Mouse (Mus musculus): Measurements from ENCODE around the gene Cyp2d9. TPM values are rescaled to one million over a fixed set of nuclear protein-coding genes. Genes with fewer than 3 reads are reported as not detected.
"Not testable (repeated sequence)": the region's sequence is repeated elsewhere in the genome, so short reads cannot be mapped to it uniquely, and the experiment has no call there.

Cyp2d9 gene
- polyA plus RNA-seq, 1 experiment = not detected

DNA sequence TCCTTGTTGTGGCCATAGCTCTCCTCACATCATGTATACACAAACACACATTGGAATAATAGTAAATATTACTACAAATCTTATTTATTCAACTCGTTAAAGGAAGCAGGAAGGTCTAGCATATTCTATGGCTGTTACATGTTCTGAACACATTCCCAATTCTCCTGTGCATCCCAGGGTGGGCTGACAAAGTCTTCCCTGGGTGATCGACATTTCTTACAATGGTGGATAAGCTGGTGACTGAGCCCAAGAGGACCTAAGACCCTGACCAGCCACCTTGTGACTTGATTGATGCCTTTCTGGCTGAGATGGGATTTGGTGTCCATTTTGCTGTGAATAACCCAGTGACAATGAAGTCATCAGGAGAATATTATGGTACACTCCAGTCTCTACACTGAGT is 2.4 kb downstream of the Cyp2d9 start:
- H3K4me3 ChIP-seq (ENCODE audit: low read depth, low read length) = no peak overlapping the region
- H3K27me3 ChIP-seq (ENCODE audit: control insufficient read depth, insufficient read depth, low read length, poor library complexity, severe bottlenecking) = no peaks in the 10 kb centered on the region
- TF ChIP-seq EP300 (IDR thresholded peaks at IDR 0.05; ENCODE audit: insufficient read depth, low read depth, low read length) (no peak), CTCF (IDR thresholded peaks at IDR 0.05; ENCODE audit: low read depth, low read length) (no peak), POLR2A (IDR thresholded peaks at IDR 0.05; ENCODE audit: insufficient read depth, low read length) (no peak)
- H3K4me1 ChIP-seq (ENCODE audit: control insufficient read depth, insufficient read depth, low read length) = no peaks in the 10 kb centered on the region
- no peak overlapping the region for H3K9ac ChIP-seq (ENCODE audit: low read depth, poor library complexity, severe bottlenecking)
- H3K27ac ChIP-seq (ENCODE audit: insufficient read depth, low read length) = no peak overlapping the region
- peaks cover 7% of the 10 kb centered on the region; the same call in 1 of the 2 replicates for H3K9me3 ChIP-seq (replicated peaks; ENCODE audit: control insufficient read depth, insufficient read depth, low read length, poor library complexity, severe bottlenecking)
- no peaks in the 10 kb centered on the region for H3K36me3 ChIP-seq (ENCODE audit: control insufficient read depth, insufficient read depth, low read length, poor library complexity, severe bottlenecking)

DNA sequence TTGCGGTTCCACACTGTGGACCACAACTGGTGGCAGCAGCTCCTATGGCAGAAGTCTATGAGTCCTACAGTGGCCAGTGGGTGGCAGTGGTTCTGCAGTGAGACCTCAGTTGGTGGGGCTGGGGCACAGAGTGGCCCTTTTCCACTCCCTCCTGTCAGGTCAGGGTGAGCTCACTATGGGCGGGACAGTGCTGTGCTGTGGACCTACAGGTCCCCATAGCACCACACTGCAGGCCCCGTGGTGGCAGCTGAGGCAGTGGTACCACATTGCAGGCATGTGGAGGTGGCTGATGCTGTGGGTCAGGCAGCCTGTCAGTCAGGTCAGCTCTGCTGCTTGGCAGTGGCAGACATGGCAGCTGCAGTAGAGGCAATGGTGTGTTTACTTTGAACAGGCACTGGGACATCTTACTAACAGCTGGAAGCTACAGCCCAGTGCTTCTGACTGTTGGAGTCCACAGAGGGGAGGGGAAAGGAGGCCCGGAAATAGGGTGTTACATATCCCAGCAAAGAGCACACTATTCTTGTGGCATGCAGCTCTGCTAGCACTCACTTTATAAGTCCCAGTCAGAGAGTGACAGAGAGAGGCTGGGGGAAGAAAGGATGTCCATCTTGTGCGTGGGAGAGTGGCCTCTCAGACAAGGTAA is 4.9 kb downstream of the Cyp2d9 start:
- no peak overlapping the region for H3K27ac ChIP-seq (ENCODE audit: insufficient read depth, low read length)
- no peak for TF ChIP-seq EP300 (IDR thresholded peaks at IDR 0.05; ENCODE audit: insufficient read depth, low read depth, low read length)
- TF ChIP-seq CTCF (IDR thresholded peaks at IDR 0.05; ENCODE audit: low read depth, low read length) = no peak
- TF ChIP-seq POLR2A (IDR thresholded peaks at IDR 0.05; ENCODE audit: insufficient read depth, low read length) = no peak
- H3K4me1 ChIP-seq (ENCODE audit: control insufficient read depth, insufficient read depth, low read length) = no peaks in the 10 kb centered on the region
- no peaks in the 10 kb centered on the region for H3K27me3 ChIP-seq (ENCODE audit: control insufficient read depth, insufficient read depth, low read length, poor library complexity, severe bottlenecking)
- no peaks in the 10 kb centered on the region for H3K9me3 ChIP-seq (replicated peaks; ENCODE audit: control insufficient read depth, insufficient read depth, low read length, poor library complexity, severe bottlenecking)
- H3K9ac ChIP-seq (ENCODE audit: low read depth, poor library complexity, severe bottlenecking) = no peak overlapping the region
- H3K36me3 ChIP-seq (ENCODE audit: control insufficient read depth, insufficient read depth, low read length, poor library complexity, severe bottlenecking) = no peaks in the 10 kb centered on the region
- no peak overlapping the region for H3K4me3 ChIP-seq (ENCODE audit: low read depth, low read length)

DNA sequence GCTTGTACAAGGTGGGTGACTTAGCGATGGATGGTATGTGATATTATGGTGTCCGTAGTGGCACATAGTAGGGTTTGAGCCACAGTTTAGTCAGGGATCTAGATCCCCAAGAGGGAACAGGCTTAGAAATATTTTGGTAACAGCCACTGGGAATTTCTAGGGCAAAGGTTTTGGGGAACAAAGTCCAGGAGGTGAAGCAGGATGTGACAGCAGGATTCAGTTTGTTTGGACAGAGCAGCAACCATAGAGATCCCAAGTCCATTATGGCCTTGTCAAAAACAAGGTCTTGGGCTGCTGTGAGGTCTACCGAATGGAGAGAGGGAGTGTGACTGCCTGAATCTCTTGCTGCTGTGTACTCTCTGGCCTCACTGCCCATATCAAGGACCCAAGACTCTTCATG is 10.4 kb downstream of the Cyp2d9 start:
- no peak for TF ChIP-seq POLR2A (IDR thresholded peaks at IDR 0.05; ENCODE audit: insufficient read depth, low read length)
- TF ChIP-seq CTCF (IDR thresholded peaks at IDR 0.05; ENCODE audit: low read depth, low read length) = no peak
- no peaks in the 10 kb centered on the region for H3K27me3 ChIP-seq (ENCODE audit: control insufficient read depth, insufficient read depth, low read length, poor library complexity, severe bottlenecking)
- H3K36me3 ChIP-seq (ENCODE audit: control insufficient read depth, insufficient read depth, low read length, poor library complexity, severe bottlenecking) = no peaks in the 10 kb centered on the region
- H3K4me3 ChIP-seq (ENCODE audit: low read depth, low read length) = no peak overlapping the region
- H3K27ac ChIP-seq (ENCODE audit: insufficient read depth, low read length) = no peak overlapping the region
- H3K9me3 ChIP-seq (replicated peaks; ENCODE audit: control insufficient read depth, insufficient read depth, low read length, poor library complexity, severe bottlenecking) = no peaks in the 10 kb centered on the region
- no peaks in the 10 kb centered on the region for H3K4me1 ChIP-seq (ENCODE audit: control insufficient read depth, insufficient read depth, low read length)
- H3K9ac ChIP-seq (ENCODE audit: low read depth, poor library complexity, severe bottlenecking) = no peak overlapping the region

DNA sequence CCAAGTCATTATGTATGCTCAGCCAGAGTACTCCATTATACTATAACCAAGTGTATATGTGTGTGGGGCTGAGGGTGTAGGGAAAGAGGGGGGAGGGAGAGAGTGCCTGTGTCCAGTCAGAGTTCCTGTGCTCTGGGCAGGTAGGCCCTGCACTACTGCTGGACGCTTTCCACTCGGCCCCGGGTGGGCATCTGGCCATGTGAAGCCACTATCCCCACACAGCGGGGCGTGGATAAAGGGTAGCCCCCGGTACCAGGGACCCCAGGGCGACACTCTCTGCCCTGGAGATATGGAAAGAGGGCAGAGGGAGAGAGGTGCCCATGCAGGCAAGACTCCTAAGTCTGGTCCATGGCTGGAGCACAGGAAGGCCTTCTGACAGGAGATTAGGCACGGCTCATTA is 12.0 kb downstream of the Cyp2d9 start:
- H3K27ac ChIP-seq (ENCODE audit: insufficient read depth, low read length) = no peak overlapping the region
- TF ChIP-seq EP300 (IDR thresholded peaks at IDR 0.05; ENCODE audit: insufficient read depth, low read depth, low read length) (no peak), CTCF (IDR thresholded peaks at IDR 0.05; ENCODE audit: low read depth, low read length) (no peak), POLR2A (IDR thresholded peaks at IDR 0.05; ENCODE audit: insufficient read depth, low read length) (no peak)
- no peaks in the 10 kb centered on the region for H3K9me3 ChIP-seq (replicated peaks; ENCODE audit: control insufficient read depth, insufficient read depth, low read length, poor library complexity, severe bottlenecking)
- H3K36me3 ChIP-seq (ENCODE audit: control insufficient read depth, insufficient read depth, low read length, poor library complexity, severe bottlenecking) = no peaks in the 10 kb centered on the region
- no peaks in the 10 kb centered on the region for H3K4me1 ChIP-seq (ENCODE audit: control insufficient read depth, insufficient read depth, low read length)
- no peaks in the 10 kb centered on the region for H3K27me3 ChIP-seq (ENCODE audit: control insufficient read depth, insufficient read depth, low read length, poor library complexity, severe bottlenecking)
- H3K4me3 ChIP-seq (ENCODE audit: low read depth, low read length) = no peak overlapping the region
- no peak overlapping the region for H3K9ac ChIP-seq (ENCODE audit: low read depth, poor library complexity, severe bottlenecking)

DNA sequence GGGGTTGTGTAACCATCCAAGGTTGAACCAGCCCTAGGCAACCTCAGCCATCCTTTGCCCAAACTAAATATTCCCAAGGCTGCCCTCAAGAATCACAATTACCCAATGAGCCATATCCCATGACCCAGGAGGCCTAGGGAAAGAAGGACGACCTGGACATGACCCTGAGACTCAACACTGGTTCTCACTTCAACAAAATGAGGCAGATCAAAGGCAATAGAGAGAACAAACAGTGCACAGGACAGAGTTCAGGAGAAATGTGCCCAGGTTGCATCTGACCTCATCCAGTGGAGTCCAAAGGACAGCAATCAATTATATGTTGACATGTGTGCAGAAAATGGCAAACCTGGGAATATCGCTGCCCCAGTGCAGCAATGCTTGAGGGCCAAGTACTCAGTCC is 16.8 kb downstream of the Cyp2d9 start:
- not testable (repeated sequence) for H3K4me1 ChIP-seq (ENCODE audit: control insufficient read depth, insufficient read depth, low read length); H3K4me3 ChIP-seq (ENCODE audit: low read depth, low read length); H3K9me3 ChIP-seq (replicated peaks; ENCODE audit: control insufficient read depth, insufficient read depth, low read length, poor library complexity, severe bottlenecking); H3K9ac ChIP-seq (ENCODE audit: low read depth, poor library complexity, severe bottlenecking); H3K27ac ChIP-seq (ENCODE audit: insufficient read depth, low read length); H3K36me3 ChIP-seq (ENCODE audit: control insufficient read depth, insufficient read depth, low read length, poor library complexity, severe bottlenecking); H3K27me3 ChIP-seq (ENCODE audit: control insufficient read depth, insufficient read depth, low read length, poor library complexity, severe bottlenecking)

DNA sequence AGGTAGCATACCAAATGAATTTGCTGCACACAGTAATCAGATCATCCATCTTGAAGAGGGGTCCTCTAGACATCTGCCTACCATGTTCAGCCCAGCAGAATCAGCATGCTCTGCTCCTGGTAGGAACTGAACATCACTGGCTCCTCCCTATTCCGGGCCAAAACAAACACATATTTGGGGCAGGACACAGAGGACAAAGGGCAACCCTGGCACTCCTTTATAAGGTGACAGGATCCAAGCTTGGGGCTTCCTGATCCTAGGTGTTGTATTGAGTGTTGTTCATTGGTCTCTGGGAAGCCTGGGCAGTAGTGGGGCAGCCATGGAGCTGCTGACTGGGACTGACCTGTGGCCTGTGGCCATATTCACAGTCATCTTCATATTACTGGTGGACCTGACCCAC is 18.9 kb downstream of the Cyp2d9 start:
- not testable (repeated sequence) for H3K4me3 ChIP-seq (ENCODE audit: low read depth, low read length); H3K4me1 ChIP-seq (ENCODE audit: control insufficient read depth, insufficient read depth, low read length); H3K27me3 ChIP-seq (ENCODE audit: control insufficient read depth, insufficient read depth, low read length, poor library complexity, severe bottlenecking); H3K27ac ChIP-seq (ENCODE audit: insufficient read depth, low read length); H3K36me3 ChIP-seq (ENCODE audit: control insufficient read depth, insufficient read depth, low read length, poor library complexity, severe bottlenecking); H3K9ac ChIP-seq (ENCODE audit: low read depth, poor library complexity, severe bottlenecking); H3K9me3 ChIP-seq (replicated peaks; ENCODE audit: control insufficient read depth, insufficient read depth, low read length, poor library complexity, severe bottlenecking)

DNA sequence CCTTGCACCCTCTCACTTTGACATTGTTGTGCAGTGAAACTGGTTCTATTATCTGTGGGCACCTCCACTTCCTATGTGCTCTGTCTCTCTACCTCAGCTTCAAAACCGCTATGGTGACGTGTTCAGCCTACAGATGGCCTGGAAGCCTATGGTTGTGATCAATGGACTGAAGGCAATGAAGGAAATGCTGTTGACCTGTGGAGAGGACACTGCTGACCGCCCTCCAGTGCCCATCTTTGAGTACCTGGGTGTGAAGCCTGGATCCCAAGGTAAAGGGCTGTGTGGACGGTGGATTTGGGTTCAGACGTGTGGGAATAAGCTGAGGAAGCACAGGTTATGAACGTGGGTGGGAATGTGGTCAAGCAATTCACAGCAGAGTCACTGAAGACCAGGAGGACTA is 20.3 kb downstream of the Cyp2d9 start:
- H3K27me3 ChIP-seq (ENCODE audit: control insufficient read depth, insufficient read depth, low read length, poor library complexity, severe bottlenecking); H3K36me3 ChIP-seq (ENCODE audit: control insufficient read depth, insufficient read depth, low read length, poor library complexity, severe bottlenecking); H3K9ac ChIP-seq (ENCODE audit: low read depth, poor library complexity, severe bottlenecking); H3K9me3 ChIP-seq (replicated peaks; ENCODE audit: control insufficient read depth, insufficient read depth, low read length, poor library complexity, severe bottlenecking); H3K27ac ChIP-seq (ENCODE audit: insufficient read depth, low read length); H3K4me1 ChIP-seq (ENCODE audit: control insufficient read depth, insufficient read depth, low read length); H3K4me3 ChIP-seq (ENCODE audit: low read depth, low read length): not testable (repeated sequence)

DNA sequence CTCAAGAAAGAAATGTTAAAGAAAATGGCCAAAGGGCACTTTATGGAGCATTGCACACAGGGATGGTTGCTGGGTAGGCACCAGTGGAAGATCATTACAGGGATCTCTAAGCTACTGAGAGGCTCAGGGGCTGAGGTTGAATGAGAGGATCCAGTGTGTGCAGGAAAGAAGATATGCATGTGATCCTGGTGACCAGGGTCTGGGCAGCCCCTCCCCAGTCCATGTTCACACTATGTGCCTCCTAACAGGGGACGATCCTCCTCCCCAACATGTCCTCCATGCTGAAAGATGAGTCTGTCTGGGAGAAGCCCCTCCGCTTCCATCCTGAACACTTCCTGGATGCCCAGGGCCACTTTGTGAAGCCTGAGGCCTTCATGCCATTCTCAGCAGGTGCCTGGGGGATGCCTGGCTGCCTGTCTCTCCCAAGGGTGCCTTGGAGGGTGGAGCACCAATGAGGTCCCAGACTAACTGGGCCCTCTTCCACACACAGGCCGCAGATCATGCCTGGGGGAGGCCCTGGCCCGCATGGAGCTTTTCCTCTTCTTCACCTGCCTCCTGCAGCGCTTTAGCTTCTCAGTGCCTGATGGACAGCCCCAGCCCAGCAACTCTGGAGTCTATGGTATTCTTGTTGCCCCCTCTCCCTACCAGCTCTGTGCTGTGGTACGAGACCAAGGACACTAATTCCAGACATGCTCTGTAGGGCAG is 23.0 kb downstream of the Cyp2d9 start:
- not testable (repeated sequence) for H3K4me1 ChIP-seq (ENCODE audit: control insufficient read depth, insufficient read depth, low read length); H3K36me3 ChIP-seq (ENCODE audit: control insufficient read depth, insufficient read depth, low read length, poor library complexity, severe bottlenecking); H3K4me3 ChIP-seq (ENCODE audit: low read depth, low read length); H3K27me3 ChIP-seq (ENCODE audit: control insufficient read depth, insufficient read depth, low read length, poor library complexity, severe bottlenecking); H3K9me3 ChIP-seq (replicated peaks; ENCODE audit: control insufficient read depth, insufficient read depth, low read length, poor library complexity, severe bottlenecking); H3K9ac ChIP-seq (ENCODE audit: low read depth, poor library complexity, severe bottlenecking); H3K27ac ChIP-seq (ENCODE audit: insufficient read depth, low read length)
